Mouse (Mus musculus) liver, embryonic 11.5 days (tissue): ENCODE measurements around the gene Nsmce4a. TPM values are rescaled to one million over a fixed set of nuclear protein-coding genes. Genes with fewer than 3 reads are reported as not detected.

Source experiments
- polyA plus RNA-seq: library from polyadenylated mRNA; unstranded; fragments of >200 nt; fragmentation: Nextera tagmentation; extraction: Ambion mirVana; gene quantifications from 2 replicates; pipeline ENCODE4 v1.2.1, GENCODE M21; 2014

The Nsmce4a gene
- polyA plus RNA-seq, 1 experiment from 2014 or later: 175 TPM

Other genes starting within 250 kb of the Nsmce4a start
- 44.6 and 51.6 TPM in 2 replicates for gene Ate1, start 52.7 kb downstream of the Nsmce4a start, polyA plus RNA-seq
- gene Tacc2, start 4.3 kb upstream of the Nsmce4a start, polyA plus RNA-seq: 16.4 and 17.3 TPM in 2 replicates
- not detected in 2 replicates for gene Btbd16, start 201.0 kb upstream of the Nsmce4a start, polyA plus RNA-seq